ENCODE assay signal across 8 mouse cellular contexts in the genomic region with DNA sequence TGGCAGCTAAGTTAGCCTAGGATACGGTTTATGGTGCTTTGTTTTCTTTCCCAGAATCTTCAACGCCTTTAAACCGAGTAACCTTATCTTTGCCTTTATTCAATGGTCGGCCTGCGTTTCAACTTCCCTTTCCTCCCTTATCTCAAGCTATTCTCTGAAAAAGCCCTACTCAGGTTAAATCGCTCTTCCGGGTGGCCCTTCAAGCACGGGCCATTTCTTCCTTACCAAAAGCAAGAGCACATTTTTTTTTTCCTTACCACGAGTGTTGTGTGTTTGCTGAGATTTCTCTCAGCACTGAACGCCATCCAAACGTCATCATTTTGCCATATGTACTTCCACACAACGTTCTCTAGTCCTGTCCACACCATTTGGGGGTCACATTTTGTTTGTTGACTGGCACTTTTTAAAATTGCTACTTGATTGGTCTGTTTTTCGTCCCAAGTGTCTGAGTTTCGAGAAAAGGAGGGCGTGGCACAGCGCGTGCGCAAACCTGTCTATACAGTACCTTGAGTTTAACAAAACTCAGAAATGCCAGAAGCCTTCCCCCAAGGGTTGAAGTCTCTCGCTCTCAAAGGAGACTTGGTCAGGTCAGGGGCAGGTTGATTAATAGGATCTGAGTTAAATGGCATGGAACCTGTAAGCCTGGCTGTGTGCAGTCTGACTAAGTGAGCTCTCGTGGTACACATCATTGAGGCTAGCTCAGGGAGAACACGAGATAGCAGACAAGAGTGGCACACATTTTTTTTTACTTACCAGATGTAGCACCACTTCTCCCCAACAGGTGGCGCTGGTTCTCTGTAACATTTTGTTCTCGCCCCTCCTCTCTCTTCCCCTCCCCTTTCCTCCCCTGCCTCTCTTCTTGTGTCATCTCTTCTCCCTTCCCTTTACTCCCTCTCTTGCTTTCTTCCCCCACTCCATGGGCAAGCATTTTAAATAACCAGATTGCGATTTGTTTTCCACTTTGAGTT. TPM values are rescaled to one million over a fixed set of nuclear protein-coding genes. Genes with fewer than 3 reads are reported as not detected.
DNase-seq lines count a peak whose midpoint lies in the region; ATAC-seq and TF ChIP-seq lines count a peak whose summit lies in the region.

No protein-coding gene starts in this region.

- H3K4me1 ChIP-seq in small intestine, adult 2 months (ENCODE audit: control insufficient read depth, insufficient read depth, insufficient read length, low read length) = no peaks in the 10 kb centered on the region

- peak; percentile 75 for DNase-seq in CD4-positive, CD25-positive, alpha-beta regulatory T cell, adult 2 months (ENCODE audit: low read depth, low spot score)
- DNase-seq in ovary, postnatal 14 days (ENCODE audit: low spot score) = peak; percentile 18
- DNase-seq in ovary, adult 18-20 months (ENCODE audit: low spot score) = no peak
- DNase-seq in embryo, embryonic 10 days (ENCODE audit: low spot score) = peak; percentile 73
- peak; percentile 63 for DNase-seq in kidney, adult 9 months
- DNase-seq in lung, adult 18-20 months = peak; percentile 30 to 46

- WGBS in small intestine, adult 2 months = 31% methylated on average over 24 of the region's 24 CpGs

- no peak overlapping the region for H3K27ac ChIP-seq in small intestine, adult 2 months (ENCODE audit: insufficient read depth, low read depth, low read length)

- TF ChIP-seq POLR2A in small intestine, adult 2 months (IDR thresholded peaks at IDR 0.05; ENCODE audit: low read depth, low read length) = no peak

- TF ChIP-seq CTCF in small intestine, adult 2 months (IDR thresholded peaks at IDR 0.05; ENCODE audit: extremely low read depth, insufficient read length, insufficient replicate concordance, low read depth, low read length) = peak; percentile 62; the same call in 1 of the 2 replicates

- no peak overlapping the region for H3K4me3 ChIP-seq in small intestine, adult 2 months (ENCODE audit: low read depth, low read length)

- H3K36me3 ChIP-seq in small intestine, adult 2 months (ENCODE audit: control insufficient read depth, insufficient read depth, low read length) = no peaks in the 10 kb centered on the region

- no peak for ATAC-seq in CD4-positive, CD25-positive, alpha-beta regulatory T cell, adult 4 months

- H3K27me3 ChIP-seq in small intestine, adult 2 months (ENCODE audit: control insufficient read depth, insufficient read depth, low read length) = no peaks in the 10 kb centered on the region

RNA-seq across cellular contexts. Expression of a gene that starts 43.6 kb away (rescaled TPM):
- polyA plus RNA-seq in CD4-positive, CD25-positive, alpha-beta regulatory T cell, adult 4 months (2017; shearing (Covaris generic)) = not detected
- not detected in 2 replicates for polyA plus RNA-seq in small intestine, adult 2 months (2012; rRNA removed)
